Mouse (Mus musculus) cerebellum, postnatal 10 days (tissue): ENCODE measurements around the gene Srebf2.
A peak's percentile ranks its signal among the peaks of the same experiment; 100 is the strongest.

Experiments
- DNase-seq, 2 experiments: peaks; one replicate each; pipeline ENCODE4 v3.0.0; 2021; ENCODE audit warnings: mixed read lengths in 2 of 2

The Srebf2 gene

GRCm38 (mm10) chr15:82158243-82159035 is 11.5 kb downstream of the Srebf2 start:
- DNase-seq = no peak

DNA sequence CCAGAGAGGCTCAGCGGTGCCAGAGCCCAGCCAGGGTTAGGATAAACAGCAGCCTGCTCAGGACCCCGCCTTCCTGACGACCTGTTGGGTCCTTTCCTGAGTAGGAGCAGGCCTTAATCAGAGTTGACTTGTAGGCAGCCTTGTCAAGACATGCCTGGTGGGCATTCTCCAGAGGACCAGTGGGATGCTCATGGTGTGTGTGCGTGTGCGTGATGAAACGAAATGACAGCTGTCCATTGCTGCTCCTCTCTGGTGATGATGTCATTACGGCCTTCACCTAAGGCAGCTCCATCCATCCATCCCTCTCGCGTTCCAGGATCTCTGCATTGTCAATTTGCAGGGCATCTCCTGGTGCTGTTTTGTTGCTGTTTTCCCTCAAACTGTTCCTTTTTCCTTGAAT is 12.5 kb downstream of the Srebf2 start:
- DNase-seq = no peak

DNA sequence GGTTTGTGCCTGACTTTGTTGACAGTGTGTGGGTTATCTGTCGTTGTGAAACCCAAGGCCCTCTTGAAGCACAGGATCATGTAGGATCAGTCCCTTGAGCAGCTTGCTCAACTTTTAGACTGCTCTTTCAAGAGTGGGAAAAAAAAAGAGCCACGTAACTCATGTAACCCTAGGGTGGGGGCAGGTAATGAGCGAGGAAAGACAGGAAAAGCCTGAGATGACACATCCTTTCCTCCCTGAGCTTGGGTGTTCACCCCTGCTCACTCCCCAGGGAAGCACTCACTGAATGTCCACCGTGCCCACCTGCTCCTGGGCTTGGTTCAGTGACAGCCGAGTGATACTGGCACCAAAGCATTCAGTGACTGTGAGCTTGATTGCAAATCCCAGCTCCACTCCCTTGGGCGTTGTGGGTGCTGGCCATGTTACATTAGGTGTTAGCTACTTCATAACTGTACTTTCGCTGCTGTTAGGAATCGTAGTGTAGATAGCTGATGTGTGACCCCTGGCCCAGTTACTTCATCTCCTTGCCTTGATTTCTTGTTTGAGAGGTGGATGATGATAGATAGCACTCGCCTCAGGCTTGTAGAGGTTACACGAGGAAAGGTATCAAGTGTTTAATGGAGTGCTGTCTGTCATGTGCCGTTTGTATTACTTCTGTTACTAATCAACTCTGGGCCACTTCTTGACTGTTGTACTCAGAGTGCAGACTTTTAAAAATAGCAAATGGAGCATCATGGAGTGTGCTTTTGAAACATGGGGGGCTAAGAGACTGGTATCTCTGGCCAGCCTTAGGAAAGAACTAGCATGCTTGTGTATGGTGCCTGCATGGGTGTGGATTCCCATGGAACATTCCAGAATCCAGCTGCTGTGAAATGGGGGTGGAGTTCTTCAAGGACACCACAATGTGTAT is 14.0 kb downstream of the Srebf2 start:
- no peak for DNase-seq

GRCm38 (mm10) chr15:82161965-82162600 is 15.1 kb downstream of the Srebf2 start:
- no peak for DNase-seq

DNA sequence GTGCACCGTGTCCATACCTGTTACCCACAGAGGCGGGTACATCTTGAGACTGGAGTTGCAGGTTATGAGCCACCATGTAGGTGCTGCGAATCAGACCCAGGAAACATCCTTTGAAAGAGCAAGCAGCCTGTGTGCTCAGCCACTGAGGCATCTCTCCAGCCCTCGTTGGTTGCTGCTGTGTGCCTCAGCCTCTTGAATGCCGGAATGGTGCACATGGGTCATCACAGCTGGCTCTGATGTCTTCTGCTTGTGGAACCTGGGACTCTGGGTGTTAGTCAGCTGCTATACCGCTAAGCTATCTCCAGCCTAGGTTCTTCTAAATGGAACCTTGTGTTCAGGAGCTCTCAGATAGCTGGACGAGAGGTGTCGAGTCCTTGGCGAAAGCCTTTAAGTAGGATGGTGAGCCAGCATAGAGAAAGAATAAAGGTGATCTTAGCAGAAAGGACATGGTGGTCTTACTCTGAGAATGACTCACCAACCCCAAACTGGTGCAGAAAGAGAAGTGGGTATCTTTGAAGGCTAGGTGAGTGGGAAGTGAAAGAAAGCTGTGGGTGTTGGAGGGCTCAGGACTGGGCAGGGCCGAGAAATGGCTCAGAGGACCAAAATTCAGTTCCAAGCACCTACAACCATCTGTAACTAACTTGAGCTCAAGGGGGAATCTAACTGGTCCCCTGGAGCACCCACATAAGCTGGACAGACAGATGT is 16.5 kb downstream of the Srebf2 start:
- no peak for DNase-seq

DNA sequence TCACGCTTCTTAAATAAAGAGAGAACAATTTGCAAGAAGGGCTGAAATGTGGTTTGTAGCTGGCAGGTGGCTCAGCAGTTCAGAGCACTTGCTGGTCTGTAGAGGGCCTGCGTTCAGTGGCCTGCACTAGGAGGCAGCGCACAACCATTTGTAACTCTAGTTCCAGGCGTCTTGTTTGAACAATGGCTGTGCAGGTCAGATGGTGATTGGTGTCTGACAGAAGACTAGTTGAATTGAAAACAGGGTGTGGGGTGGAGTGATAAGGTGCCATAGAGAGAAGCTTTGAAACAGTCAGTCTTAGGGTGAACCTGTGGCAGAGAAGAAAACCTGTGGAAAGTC is 17.0 kb downstream of the Srebf2 start:
- no peak for DNase-seq

GRCm38 (mm10) chr15:82164496-82164895 is 17.5 kb downstream of the Srebf2 start:
- DNase-seq = no peak

- peak; percentile 89 to 93 for DNase-seq
Observed at GRCm38 (mm10) chr15:82165332-82166239, 18.6 kb downstream of the Srebf2 start.

- DNase-seq = no peak
Observed at GRCm38 (mm10) chr15:82166240-82167100, 19.5 kb downstream of the Srebf2 start.

GRCm38 (mm10) chr15:82167201-82168168 is 20.5 kb downstream of the Srebf2 start:
- peak; percentile 61 to 65 for DNase-seq

GRCm38 (mm10) chr15:82169671-82170070 is 22.7 kb downstream of the Srebf2 start:
- DNase-seq = no peak

- peak; percentile 77 to 87 for DNase-seq
Observed at GRCm38 (mm10) chr15:82170437-82171377, 23.7 kb downstream of the Srebf2 start.

DNA sequence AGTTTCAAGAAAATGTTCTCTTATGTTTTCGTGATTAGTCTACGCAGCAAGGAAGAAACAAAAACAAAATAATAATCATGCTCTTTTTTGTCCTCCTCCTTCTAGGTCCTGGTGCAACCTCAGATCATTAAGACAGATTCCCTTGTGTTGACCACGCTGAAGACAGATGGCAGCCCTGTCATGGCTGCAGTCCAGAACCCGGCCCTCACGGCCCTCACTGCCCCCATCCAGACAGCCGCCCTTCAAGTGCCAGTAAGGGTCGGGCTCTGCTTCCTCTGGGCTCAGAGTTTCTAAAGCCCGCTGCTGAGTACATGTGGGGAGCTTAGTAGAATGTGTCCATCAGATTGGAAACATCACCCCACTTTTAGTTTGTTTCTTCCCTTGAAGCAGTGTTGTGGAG is 25.7 kb downstream of the Srebf2 start:
- DNase-seq = peak; percentile 93 to 96

DNA sequence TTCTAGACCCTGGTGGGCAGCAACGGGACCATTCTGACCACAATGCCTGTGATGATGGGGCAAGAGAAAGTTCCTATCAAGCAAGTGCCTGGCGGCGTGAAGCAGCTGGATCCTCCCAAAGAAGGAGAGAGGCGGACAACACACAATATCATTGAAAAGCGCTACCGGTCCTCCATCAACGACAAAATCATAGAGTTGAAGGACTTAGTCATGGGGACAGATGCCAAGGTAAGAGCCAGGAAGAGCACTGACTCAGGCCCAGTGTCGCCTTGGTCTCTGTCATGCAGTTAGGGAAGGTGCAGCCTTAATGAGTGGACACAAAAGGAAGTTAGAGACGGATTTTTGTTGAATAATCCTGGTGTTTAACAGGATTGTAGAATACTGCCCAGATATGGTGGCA is 28.1 kb downstream of the Srebf2 start:
- DNase-seq = no peak

GRCm38 (mm10) chr15:82177743-82178290 is 30.8 kb downstream of the Srebf2 start:
- no peak for DNase-seq

- DNase-seq = no peak
Observed at GRCm38 (mm10) chr15:82181131-82181530, 34.1 kb downstream of the Srebf2 start.

- DNase-seq = no peak
Observed at GRCm38 (mm10) chr15:82182311-82182710, 35.3 kb downstream of the Srebf2 start.

DNA sequence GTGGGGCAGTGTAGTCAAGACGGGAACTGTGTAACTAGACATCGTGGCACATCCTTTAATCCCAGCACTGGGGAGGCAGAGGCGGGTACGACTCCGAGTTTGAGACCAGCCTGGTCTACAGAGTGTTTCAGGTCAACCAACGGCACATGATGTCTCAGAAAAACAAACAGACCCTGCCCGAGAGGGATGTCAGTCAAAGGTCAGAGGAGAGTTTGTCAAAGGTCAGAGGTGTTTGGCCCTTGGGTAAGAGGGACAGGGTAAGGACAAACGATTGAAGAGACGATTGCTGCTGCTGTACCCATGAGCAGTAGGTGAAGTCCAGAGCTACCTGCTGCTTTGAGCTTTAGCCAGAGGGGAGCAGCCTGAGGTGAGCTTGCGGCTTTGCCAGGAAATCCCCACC is 36.6 kb downstream of the Srebf2 start:
- no peak for DNase-seq
